Mouse (Mus musculus) lung, adult 2 months (tissue): ENCODE results near the gene Gm28308.

Source experiments
- CTCF ChIP-seq: fragments of 200-500 bp; IDR thresholded peaks from 2 replicates; pipeline ENCODE4 v1.5.1; 2011; ENCODE audit warnings: mild to moderate bottlenecking, low read length, control low read depth; ENCODE audit not compliant: insufficient read depth
- POLR2A ChIP-seq: fragments of 200-500 bp; IDR thresholded peaks from 2 replicates; pipeline ENCODE4 v1.6.1; 2011; ENCODE audit warnings: low read depth, mild to moderate bottlenecking, control low read depth, low read length, borderline replicate concordance; ENCODE audit errors: extremely low read depth

- no peak for TF ChIP-seq CTCF
- TF ChIP-seq POLR2A = no peak
These were observed 46.6 kb downstream of the Gm28308 start for GRCm38 (mm10) chr6:52166431-52167077.
